Mouse (Mus musculus): ENCODE results near the gene Trabd2b.

- TF ChIP-seq ZNF384 (IDR thresholded peaks at IDR 0.05; ENCODE audit: low read depth, low read length) (no peak), ZC3H11A (IDR thresholded peaks at IDR 0.05; ENCODE audit: borderline replicate concordance, low read depth, low read length) (no peak), CHD2 (IDR thresholded peaks at IDR 0.05; ENCODE audit: low read depth, low read length) (no peak)
These were observed 69.8 kb downstream of the Trabd2b start for GRCm38 (mm10) chr4:114476316-114476715.

All from ES-E14 (cell line).